Mouse (Mus musculus): ENCODE data around the gene Ate1.

DNA sequence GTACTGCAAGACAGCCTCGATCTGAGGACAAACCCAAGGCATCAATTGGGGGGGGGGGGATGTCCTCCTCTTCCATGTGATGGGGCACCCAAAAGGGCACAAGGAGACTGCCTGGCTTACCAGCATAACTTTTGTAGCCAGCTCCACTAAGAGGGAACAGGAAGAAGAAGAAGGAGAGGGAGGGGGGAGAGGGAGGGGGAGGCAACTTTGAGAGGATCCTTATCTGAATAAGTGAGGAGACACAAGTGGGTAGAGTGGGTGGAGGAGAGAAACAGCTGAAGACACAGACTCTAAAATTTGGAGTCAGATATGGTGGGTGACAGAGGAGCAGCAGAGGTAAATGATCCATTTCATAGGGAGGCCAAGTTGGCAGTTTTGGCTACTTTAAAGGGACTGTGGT is 40.8 kb upstream of the Ate1 start:
- TF ChIP-seq CTCF (IDR thresholded peaks at IDR 0.05; ENCODE audit: borderline replicate concordance, control insufficient read depth, extremely low read depth, insufficient read depth, low read length, poor library complexity) = no peak
- no peak for TF ChIP-seq POLR2A (IDR thresholded peaks at IDR 0.05; ENCODE audit: control insufficient read depth, extremely low read depth, insufficient read depth, low read length, poor library complexity)

All from thymus, adult 2 months (tissue).